Mouse (Mus musculus): Measurements from ENCODE around the gene Slc10a4. TPM values are rescaled to one million over a fixed set of nuclear protein-coding genes. Genes with fewer than 3 reads are reported as not detected.

Slc10a4 gene
- 27.2 and 60.6 TPM in 2 replicates for polyA plus RNA-seq (2015; fragmentation: Nextera tagmentation; extraction: Ambion mirVana)

DNA sequence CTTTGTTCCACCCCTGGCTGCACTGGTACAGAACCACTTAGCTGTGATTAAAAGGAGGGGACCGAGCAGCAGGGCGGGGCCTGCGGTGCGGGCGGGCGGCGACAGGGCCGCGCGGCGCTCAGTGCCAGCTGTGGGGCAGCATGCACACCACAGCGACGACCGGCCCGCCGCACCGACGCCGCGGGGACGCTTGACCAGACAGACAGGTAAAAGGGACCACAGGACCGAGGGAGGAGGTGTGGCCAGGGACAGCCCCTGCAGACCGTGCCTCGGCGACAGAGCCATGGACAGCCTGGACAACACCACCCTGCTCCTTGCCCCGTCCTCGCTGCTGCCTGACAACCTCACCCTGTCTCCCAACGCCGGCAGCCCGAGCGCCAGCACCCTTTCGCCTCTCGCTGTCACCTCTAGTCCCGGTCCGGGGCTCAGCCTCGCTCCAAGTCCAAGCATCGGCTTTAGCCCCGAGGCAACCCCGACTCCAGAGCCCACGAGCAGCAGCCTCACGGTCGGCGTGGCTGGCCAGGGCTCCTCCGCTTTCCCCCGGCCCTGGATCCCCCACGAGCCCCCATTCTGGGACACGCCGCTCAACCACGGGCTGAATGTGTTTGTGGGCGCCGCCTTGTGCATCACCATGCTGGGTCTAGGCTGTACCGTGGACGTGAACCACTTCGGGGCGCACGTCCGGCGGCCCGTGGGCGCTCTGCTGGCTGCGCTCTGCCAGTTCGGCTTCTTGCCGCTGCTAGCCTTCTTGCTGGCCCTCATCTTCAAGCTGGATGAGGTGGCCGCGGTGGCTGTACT is at the start of gene Slc10a4:
Slc10a4 (plus strand) TSS at position 100 of the 798 bp plus-strand sequence.

DNA sequence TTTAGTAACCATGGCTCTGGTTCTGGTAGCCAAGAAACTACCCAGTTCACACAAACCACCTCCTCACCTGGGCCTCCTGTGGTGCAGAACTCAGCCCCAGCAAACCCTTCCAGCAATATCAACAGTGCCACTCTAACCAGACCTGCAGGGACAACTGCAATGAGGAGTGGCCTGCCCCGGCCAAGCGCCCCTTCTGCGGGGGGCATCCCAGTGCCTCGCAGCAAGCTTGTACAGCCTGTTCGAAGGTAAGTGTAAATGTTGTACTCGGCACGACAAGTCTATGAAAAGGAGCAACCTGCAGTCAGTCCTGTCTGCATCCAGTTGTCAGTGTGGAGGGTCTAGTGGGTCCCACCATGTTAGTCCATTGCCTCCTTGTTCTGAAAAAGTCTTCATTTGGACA is 32.1 kb upstream of the Slc10a4 start, which contains the start of gene Gm10135:
Gm10135 (minus strand) TSS at position 101 of the 400 bp plus-strand sequence.

Other genes with a start within 250 kb of the Slc10a4 start
- gene Tec, start 138.4 kb upstream of the Slc10a4 start, polyA plus RNA-seq (2015; fragmentation: Nextera tagmentation; extraction: Ambion mirVana) = 3.1 and 3.8 TPM in 2 replicates
- 12.3 and 17.8 TPM in 2 replicates for gene Slain2, start 92.6 kb upstream of the Slc10a4 start, polyA plus RNA-seq (2015; fragmentation: Nextera tagmentation; extraction: Ambion mirVana)
- not detected in 2 replicates for gene Gm10135, start 32.2 kb upstream of the Slc10a4 start, polyA plus RNA-seq (2015; fragmentation: Nextera tagmentation; extraction: Ambion mirVana)
- 12.9 and 16.2 TPM in 2 replicates for gene Fryl, start 249.7 kb downstream of the Slc10a4 start, polyA plus RNA-seq (2015; fragmentation: Nextera tagmentation; extraction: Ambion mirVana)

All from adrenal gland, postnatal 0 days (tissue).